Mouse (Mus musculus): ENCODE results near the gene Slc16a13. TPM values are rescaled to one million over a fixed set of nuclear protein-coding genes. Genes with fewer than 3 reads are reported as not detected.

Gene Slc16a13
- polyA plus RNA-seq, 1 experiment from 2014 or later, result 4.5 TPM

- DNase-seq (ENCODE audit: low spot score) (no peak), ATAC-seq (no peak)
- Histone ChIP-seq H3K4me2 (replicated peaks; ENCODE audit: low read depth, low read length) (no peak overlapping the region), H3K9ac (replicated peaks; ENCODE audit: low read depth) (no peak overlapping the region), H3K27ac (ENCODE audit: low read length) (no peak overlapping the region), H3K9me3 (ENCODE audit: low read length) (no peaks in the 10 kb centered on the region), H3K4me3 (ENCODE audit: low read depth, low read length) (no peak overlapping the region), H3K4me1 (ENCODE audit: insufficient read depth, low read depth, low read length) (no peaks in the 10 kb centered on the region), H3K27me3 (replicated peaks; ENCODE audit: insufficient read depth, low read length) (no peaks in the 10 kb centered on the region), H3K36me3 (ENCODE audit: insufficient read depth, low read length) (no peaks in the 10 kb centered on the region)
- TF ChIP-seq CTCF (IDR thresholded peaks at IDR 0.05) (no peak), EP300 (IDR thresholded peaks at IDR 0.05) (no peak)
- 46% methylated on average over 7 of the region's 7 CpGs for WGBS
These were observed 52.7 kb downstream of the Slc16a13 start for GRCm38 (mm10) chr11:70168136-70168535.

MicroRNAs within 50 kb of the gene (microRNA counts, 519-probe panel; counts per million panel counts)
- 3,617 counts per million, percentile 25 among the panel's probes with 10 or more counts for microRNA mmu-miR-195
- 3,878 counts per million, percentile 31 among the panel's probes with 10 or more counts for microRNA mmu-miR-497

Small RNA genes within 50 kb of the gene (microRNA-seq; reads per million reads assigned to microRNA genes)
- gene Mir195a (7,628 reads per million, percentile 93 among the genes with 10 or more reads in this experiment), gene Mir497 (not detected), gene Mir497b (not detected)

Other genes with a start within 250 kb of the Slc16a13 start
- gene Ctdnep1, start 239.9 kb downstream of the Slc16a13 start, polyA plus RNA-seq (2015; fragmentation: Nextera tagmentation; extraction: Ambion mirVana), result 23.7 and 24.7 TPM in 2 replicates
- 65.9 and 72.1 TPM in 2 replicates for gene Elp5, start 238.5 kb downstream of the Slc16a13 start, polyA plus RNA-seq (2015; fragmentation: Nextera tagmentation; extraction: Ambion mirVana)
- gene Gabarap, start 229.9 kb downstream of the Slc16a13 start, polyA plus RNA-seq (2015; fragmentation: Nextera tagmentation; extraction: Ambion mirVana), result 624 and 645 TPM in 2 replicates
- gene Phf23, start 225.3 kb downstream of the Slc16a13 start, polyA plus RNA-seq (2015; fragmentation: Nextera tagmentation; extraction: Ambion mirVana), result 57.5 and 61.3 TPM in 2 replicates
- gene Dvl2, start 220.5 kb downstream of the Slc16a13 start, polyA plus RNA-seq (2015; fragmentation: Nextera tagmentation; extraction: Ambion mirVana), result 14.6 and 15.1 TPM in 2 replicates
- 92.0 and 95.2 TPM in 2 replicates for gene Acadvl, start 205.7 kb downstream of the Slc16a13 start, polyA plus RNA-seq (2015; fragmentation: Nextera tagmentation; extraction: Ambion mirVana)
- gene Dlg4, start 204.1 kb downstream of the Slc16a13 start, polyA plus RNA-seq (2015; fragmentation: Nextera tagmentation; extraction: Ambion mirVana), result 2.0 and 2.1 TPM in 2 replicates
- 0.81 TPM in 2 replicates for gene Asgr1, start 167.0 kb downstream of the Slc16a13 start, polyA plus RNA-seq (2015; fragmentation: Nextera tagmentation; extraction: Ambion mirVana)
- not detected in 2 replicates for gene Asgr2, start 128.4 kb downstream of the Slc16a13 start, polyA plus RNA-seq (2015; fragmentation: Nextera tagmentation; extraction: Ambion mirVana)
- gene Mgl2, start 90.7 kb downstream of the Slc16a13 start, polyA plus RNA-seq (2015; fragmentation: Nextera tagmentation; extraction: Ambion mirVana), result 0.90 and 1.2 TPM in 2 replicates
- 0.54 and 0.70 TPM in 2 replicates for gene Clec10a, start 64.9 kb downstream of the Slc16a13 start, polyA plus RNA-seq (2015; fragmentation: Nextera tagmentation; extraction: Ambion mirVana)
- 7.9 TPM in 2 replicates for gene Slc16a11, start 8.3 kb downstream of the Slc16a13 start, polyA plus RNA-seq (2015; fragmentation: Nextera tagmentation; extraction: Ambion mirVana)
- gene Bcl6b, start 8.7 kb upstream of the Slc16a13 start, polyA plus RNA-seq (2015; fragmentation: Nextera tagmentation; extraction: Ambion mirVana), result 19.2 and 31.6 TPM in 2 replicates
- 115 and 118 TPM in 2 replicates for gene 0610010K14Rik, start 16.9 kb upstream of the Slc16a13 start, polyA plus RNA-seq (2015; fragmentation: Nextera tagmentation; extraction: Ambion mirVana)
- 11.0 and 15.3 TPM in 2 replicates for gene Gm21988, start 18.8 kb upstream of the Slc16a13 start, polyA plus RNA-seq (2015; fragmentation: Nextera tagmentation; extraction: Ambion mirVana)
- 462 and 484 TPM in 2 replicates for gene Rnasek, start 18.8 kb upstream of the Slc16a13 start, polyA plus RNA-seq (2015; fragmentation: Nextera tagmentation; extraction: Ambion mirVana)
- 5.8 and 7.0 TPM in 2 replicates for gene Alox12, start 34.3 kb upstream of the Slc16a13 start, polyA plus RNA-seq (2015; fragmentation: Nextera tagmentation; extraction: Ambion mirVana)
- gene Alox12e, start 101.6 kb upstream of the Slc16a13 start, polyA plus RNA-seq (2015; fragmentation: Nextera tagmentation; extraction: Ambion mirVana), result 0.08 and 0.11 TPM in 2 replicates
- gene Alox15, start 131.0 kb upstream of the Slc16a13 start, polyA plus RNA-seq (2015; fragmentation: Nextera tagmentation; extraction: Ambion mirVana), result 0.26 and 0.57 TPM in 2 replicates
- 9.1 and 9.6 TPM in 2 replicates for gene Pelp1, start 189.0 kb upstream of the Slc16a13 start, polyA plus RNA-seq (2015; fragmentation: Nextera tagmentation; extraction: Ambion mirVana)
- 12.7 and 13.7 TPM in 2 replicates for gene Arrb2, start 211.6 kb upstream of the Slc16a13 start, polyA plus RNA-seq (2015; fragmentation: Nextera tagmentation; extraction: Ambion mirVana)
- 37.3 and 37.9 TPM in 2 replicates for gene Med11, start 230.9 kb upstream of the Slc16a13 start, polyA plus RNA-seq (2015; fragmentation: Nextera tagmentation; extraction: Ambion mirVana)
- gene Zmynd15, start 238.4 kb upstream of the Slc16a13 start, polyA plus RNA-seq (2015; fragmentation: Nextera tagmentation; extraction: Ambion mirVana), result 1.0 and 1.4 TPM in 2 replicates
- gene Cxcl16, start 238.9 kb upstream of the Slc16a13 start, polyA plus RNA-seq (2015; fragmentation: Nextera tagmentation; extraction: Ambion mirVana), result 45.1 and 52.3 TPM in 2 replicates

Measured in lung, postnatal 0 days (tissue).